Mouse (Mus musculus) G1E (cell line): ENCODE results near the gene Afg3l1. TPM values are rescaled to one million over a fixed set of nuclear protein-coding genes. Genes with fewer than 3 reads are reported as not detected.
"Not testable (repeated sequence)": the region's sequence is repeated elsewhere in the genome, so short reads cannot be mapped to it uniquely, and the experiment has no call there.

Experiments used
- ATAC-seq: 2 replicates; pipeline ENCODE4 v1.8.0; 2016; ENCODE audit warnings: mild to moderate bottlenecking; ENCODE audit not compliant: insufficient number of reproducible peaks, poor library complexity, low FRiP score, severe bottlenecking; ENCODE audit errors: extremely low read depth
- DNase-seq: peaks from one replicate; pipeline ENCODE4 v3.0.0; 2012; ENCODE audit warnings: low spot score
- H3K27me3 ChIP-seq: 2 replicates; pipeline ENCODE4 v1.6.1; 2012; ENCODE audit warnings: mild to moderate bottlenecking, low read length, inconsistent platforms; ENCODE audit not compliant: insufficient read depth
- H3K36me3 ChIP-seq: replicated peaks from 2 replicates; pipeline ENCODE3; 2012; ENCODE audit warnings: mild to moderate bottlenecking, inconsistent platforms
- H3K4me1 ChIP-seq: 2 replicates; pipeline ENCODE4 v1.6.1; 2012; ENCODE audit warnings: low read depth, low read length, inconsistent platforms, mixed read lengths; ENCODE audit not compliant: insufficient read depth
- H3K4me3 ChIP-seq: 2 replicates; pipeline ENCODE4 v1.5.1; 2012; ENCODE audit warnings: low read depth, mild to moderate bottlenecking, inconsistent platforms, low read length, moderate library complexity, mixed read lengths
- H3K9me3 ChIP-seq: replicated peaks from 2 replicates; pipeline ENCODE4 v1.6.1; 2012; ENCODE audit warnings: inconsistent platforms
- CTCF ChIP-seq: IDR thresholded peaks from 2 replicates; pipeline ENCODE4 v1.5.1; 2012; ENCODE audit warnings: low read depth, low read length, inconsistent platforms, mixed read lengths
- GATA1 ChIP-seq: IDR thresholded peaks from 2 replicates; pipeline ENCODE4 v1.6.1; 2012; ENCODE audit warnings: borderline replicate concordance, low read length, inconsistent platforms, mixed read lengths
- GATA2 ChIP-seq: IDR thresholded peaks from 2 replicates; pipeline ENCODE4 v1.6.1; 2012; ENCODE audit warnings: low read depth, low read length, inconsistent platforms, borderline replicate concordance
- POLR2AphosphoS5 ChIP-seq: IDR thresholded peaks from 2 replicates; pipeline ENCODE4 v1.6.1; 2012; ENCODE audit warnings: low read depth, low read length, inconsistent platforms; ENCODE audit not compliant: insufficient replicate concordance
- TAL1 ChIP-seq: conservative IDR thresholded peaks from 2 replicates; pipeline ENCODE4 v1.6.1; 2012; ENCODE audit warnings: low read depth, low read length, inconsistent platforms, mixed read lengths
- polyA plus RNA-seq: library from polyadenylated mRNA; stranded (reverse); fragments of >175 nt; gene quantifications from 2 replicates; pipeline ENCODE4 v1.2.3, GENCODE M21; 2012
- total RNA-seq, 2 experiments: library from RNA; stranded (forward) in 1 of 2; stranded (reverse) in 1 of 2; fragments of 200-1000 nt in 1 of 2; fragments of >200 nt in 1 of 2; fragmentation: Nextera tagmentation in 1 of 2; gene quantifications; 2 replicates each; pipeline ENCODE4 v1.2.3; 2014 to 2017

The Afg3l1 gene
- total and polyA plus RNA-seq, 3 experiments = 18.2 to 29.6 (median 20.5) TPM

DNA sequence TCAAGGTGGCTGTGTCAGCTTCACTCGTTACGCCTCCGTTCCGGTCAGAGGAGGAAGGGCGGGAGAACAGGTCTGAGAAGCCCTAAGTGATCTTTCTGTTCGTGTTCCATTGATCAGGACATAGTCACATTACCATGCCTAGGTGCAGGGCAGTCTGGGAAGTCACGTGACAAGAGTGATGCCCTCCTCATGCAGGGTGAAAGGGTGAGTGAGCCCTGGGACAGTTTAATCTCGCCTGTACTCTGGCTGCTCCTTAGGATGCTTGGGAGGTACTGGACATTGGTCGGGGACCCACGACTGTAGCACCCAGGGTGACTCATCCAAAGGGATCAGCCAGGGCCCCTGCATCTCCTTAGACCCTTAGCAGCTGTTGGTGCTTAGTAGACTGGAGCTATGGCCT is 31.7 kb upstream of the Afg3l1 start:
- TF ChIP-seq CTCF (no peak), GATA2 (no peak), TAL1 (no peak), POLR2AphosphoS5 (no peak), GATA1 (no peak)
- Histone ChIP-seq H3K4me3 (no peak overlapping the region), H3K9me3 (no peaks in the 10 kb centered on the region), H3K36me3 (peaks cover 43% of the 10 kb centered on the region), H3K27me3 (no peaks in the 10 kb centered on the region), H3K4me1 (peaks cover 69% of the 10 kb centered on the region)
- no peak for ATAC-seq
- DNase-seq = no peak

GRCm38 (mm10) chr8:123446799-123447198 is 30.9 kb upstream of the Afg3l1 start:
- no peak overlapping the region for H3K4me3 ChIP-seq
- ATAC-seq = no peak
- TF ChIP-seq GATA2 = no peak
- peaks cover 48% of the 10 kb centered on the region for H3K36me3 ChIP-seq
- DNase-seq = no peak
- H3K9me3 ChIP-seq = no peaks in the 10 kb centered on the region
- H3K27me3 ChIP-seq = no peaks in the 10 kb centered on the region
- peaks cover 77% of the 10 kb centered on the region for H3K4me1 ChIP-seq

DNA sequence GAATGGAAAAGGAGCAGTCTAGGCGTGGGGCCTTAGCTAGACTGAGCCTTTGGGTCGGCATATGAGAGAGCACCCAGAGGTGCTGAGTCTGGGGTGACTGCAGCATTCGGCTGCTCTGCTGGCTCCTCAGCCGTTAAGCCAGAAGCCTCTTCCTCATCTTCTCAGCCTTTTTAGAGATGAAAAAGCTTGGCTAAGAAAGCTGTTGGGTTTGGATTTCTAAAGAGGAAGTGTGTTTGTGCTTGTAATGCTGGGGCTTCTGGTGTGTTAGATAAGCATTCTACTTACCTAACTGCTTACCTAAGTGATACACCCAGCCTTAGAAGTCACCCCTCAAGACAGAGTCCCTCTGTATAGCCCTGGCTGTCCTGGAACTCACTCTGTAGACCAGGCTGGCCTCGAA is 26.9 kb upstream of the Afg3l1 start:
- peaks cover 78% of the 10 kb centered on the region for H3K36me3 ChIP-seq
- peaks cover 68% of the 10 kb centered on the region for H3K4me1 ChIP-seq
- H3K27me3 ChIP-seq = no peaks in the 10 kb centered on the region
- peak; percentile 92 for ATAC-seq
- H3K9me3 ChIP-seq = no peaks in the 10 kb centered on the region
- peak; percentile 69 for DNase-seq
- H3K4me3 ChIP-seq = peak overlapping the region; percentile 57; the same call in 1 of the 2 replicates
- TF ChIP-seq POLR2AphosphoS5 (no peak), TAL1 (peak; percentile 86), GATA2 (no peak), GATA1 (no peak), CTCF (no peak)

DNA sequence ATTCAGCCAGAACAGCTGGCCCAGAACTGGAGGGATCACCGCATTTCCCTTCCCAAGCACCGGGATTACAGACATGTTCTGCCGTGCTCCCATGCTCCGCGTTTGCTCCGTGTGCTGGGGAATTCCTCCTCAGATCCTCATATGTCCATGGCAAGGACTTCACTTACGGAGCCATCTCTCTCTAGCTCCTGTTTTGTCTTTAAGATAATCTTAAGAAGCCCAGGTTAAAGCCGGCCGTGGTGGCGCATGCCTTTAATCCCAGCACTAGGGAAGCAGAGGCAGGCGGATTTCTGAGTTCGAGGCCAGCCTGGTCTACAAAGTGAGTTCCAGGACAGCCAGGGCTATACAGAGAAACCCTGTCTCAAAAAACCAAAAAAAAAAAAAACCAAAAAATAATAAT is 26.0 kb upstream of the Afg3l1 start:
- DNase-seq, H3K4me3 ChIP-seq, H3K9me3 ChIP-seq, ATAC-seq, H3K27me3 ChIP-seq: not testable (repeated sequence)
- peaks cover 77% of the 10 kb centered on the region for H3K36me3 ChIP-seq
- peaks cover 58% of the 10 kb centered on the region for H3K4me1 ChIP-seq

DNA sequence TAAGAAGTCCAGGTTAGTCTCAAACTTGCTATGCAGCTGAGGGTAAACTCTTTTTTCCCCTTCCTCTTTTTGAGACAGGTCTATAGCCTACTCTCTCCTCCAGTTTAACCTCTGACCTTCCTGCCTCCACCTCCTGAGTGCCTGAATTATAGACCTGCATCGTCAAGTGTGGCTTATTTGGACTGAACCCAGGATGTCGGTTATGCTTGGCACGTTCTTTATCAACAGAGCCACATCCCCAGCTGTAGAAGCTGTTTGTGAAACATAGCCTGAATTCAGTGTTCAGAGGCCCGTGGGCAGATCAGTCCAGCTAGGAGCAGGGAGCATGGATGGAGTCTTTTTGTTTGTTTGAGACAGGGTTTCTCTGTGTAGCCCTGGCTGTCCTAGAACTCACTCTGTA is 25.6 kb upstream of the Afg3l1 start:
- no peak for ATAC-seq
- Histone ChIP-seq H3K36me3 (peaks cover 77% of the 10 kb centered on the region), H3K4me3 (no peak overlapping the region), H3K4me1 (peaks cover 55% of the 10 kb centered on the region), H3K9me3 (no peaks in the 10 kb centered on the region), H3K27me3 (no peaks in the 10 kb centered on the region; the same call in 1 of the 2 replicates)
- peak; percentile 24 for DNase-seq
- TF ChIP-seq GATA2 = no peak
- TF ChIP-seq TAL1 = no peak
- no peak for TF ChIP-seq CTCF
- no peak for TF ChIP-seq POLR2AphosphoS5
- TF ChIP-seq GATA1 = no peak

GRCm38 (mm10) chr8:123453291-123453690 is 24.4 kb upstream of the Afg3l1 start:
- DNase-seq (no peak), ATAC-seq (no peak)
- peaks cover 80% of the 10 kb centered on the region for H3K36me3 ChIP-seq
- no peaks in the 10 kb centered on the region for H3K9me3 ChIP-seq
- no peaks in the 10 kb centered on the region; the same call in 1 of the 2 replicates for H3K27me3 ChIP-seq
- peaks cover 47% of the 10 kb centered on the region for H3K4me1 ChIP-seq
- H3K4me3 ChIP-seq = no peak overlapping the region
- no peak for TF ChIP-seq CTCF
- no peak for TF ChIP-seq TAL1
- TF ChIP-seq GATA2 = no peak
- no peak for TF ChIP-seq GATA1
- no peak for TF ChIP-seq POLR2AphosphoS5

GRCm38 (mm10) chr8:123453951-123454350 is 23.8 kb upstream of the Afg3l1 start:
- TF ChIP-seq GATA2 (no peak), TAL1 (no peak), CTCF (no peak), GATA1 (no peak), POLR2AphosphoS5 (no peak)
- DNase-seq (no peak), ATAC-seq (no peak)
- peaks cover 41% of the 10 kb centered on the region for H3K4me1 ChIP-seq
- no peak overlapping the region for H3K4me3 ChIP-seq
- peaks cover 83% of the 10 kb centered on the region for H3K36me3 ChIP-seq
- no peaks in the 10 kb centered on the region; the same call in 1 of the 2 replicates for H3K27me3 ChIP-seq
- H3K9me3 ChIP-seq = no peaks in the 10 kb centered on the region
